Mouse (Mus musculus): ENCODE results near the gene Pofut2. TPM values are rescaled to one million over a fixed set of nuclear protein-coding genes. Genes with fewer than 3 reads are reported as not detected.

Pofut2 gene
- polyA plus RNA-seq, 1 experiment = 31.2 TPM

DNA sequence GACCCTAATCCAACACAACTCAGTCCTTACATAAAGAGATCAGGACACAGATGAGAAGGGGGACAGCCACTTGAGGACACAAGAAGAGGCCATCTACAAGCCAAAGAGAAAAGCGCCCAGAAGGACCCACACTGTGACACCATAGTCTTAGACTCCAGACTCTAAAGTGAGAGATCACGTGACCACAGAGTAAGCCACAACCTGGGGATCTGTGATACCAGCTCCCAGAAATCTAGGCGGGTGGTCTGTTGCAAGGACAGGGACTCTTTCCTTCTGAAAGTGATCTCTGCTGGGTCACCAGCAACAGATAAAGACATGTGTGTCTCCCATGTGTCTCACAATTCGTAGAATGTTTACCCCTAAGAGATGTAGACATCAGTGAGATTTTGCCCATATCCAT lies 34.6 kb upstream of the Pofut2 start:
- Histone ChIP-seq H3K4me3 (ENCODE audit: insufficient read depth, low read depth, low read length) (no peak overlapping the region), H3K27ac (replicated peaks; ENCODE audit: low read depth, low read length) (no peak overlapping the region), H3K4me1 (ENCODE audit: control insufficient read depth, insufficient read depth, insufficient read length, low read length) (peaks cover 3% of the 10 kb centered on the region; the same call in 1 of the 2 replicates)

GRCm38 (mm10) chr10:77225414-77225813 lies 33.6 kb upstream of the Pofut2 start:
- H3K27ac ChIP-seq (replicated peaks; ENCODE audit: low read depth, low read length) = no peak overlapping the region
- peaks cover 3% of the 10 kb centered on the region; the same call in 1 of the 2 replicates for H3K4me1 ChIP-seq (ENCODE audit: control insufficient read depth, insufficient read depth, insufficient read length, low read length)
- no peak overlapping the region for H3K4me3 ChIP-seq (ENCODE audit: insufficient read depth, low read depth, low read length)

- Histone ChIP-seq H3K4me3 (ENCODE audit: insufficient read depth, low read depth, low read length) (no peak overlapping the region), H3K27ac (replicated peaks; ENCODE audit: low read depth, low read length) (no peak overlapping the region), H3K4me1 (ENCODE audit: control insufficient read depth, insufficient read depth, insufficient read length, low read length) (peaks cover 3% of the 10 kb centered on the region; the same call in 1 of the 2 replicates)
Measured at GRCm38 (mm10) chr10:77225995-77226688, 32.9 kb upstream of the Pofut2 start.

- H3K4me3 ChIP-seq (ENCODE audit: insufficient read depth, low read depth, low read length) = no peak overlapping the region
- peaks cover 3% of the 10 kb centered on the region; the same call in 1 of the 2 replicates for H3K4me1 ChIP-seq (ENCODE audit: control insufficient read depth, insufficient read depth, insufficient read length, low read length)
- H3K27ac ChIP-seq (replicated peaks; ENCODE audit: low read depth, low read length) = no peak overlapping the region
Measured at GRCm38 (mm10) chr10:77226691-77227367, 32.2 kb upstream of the Pofut2 start.

DNA sequence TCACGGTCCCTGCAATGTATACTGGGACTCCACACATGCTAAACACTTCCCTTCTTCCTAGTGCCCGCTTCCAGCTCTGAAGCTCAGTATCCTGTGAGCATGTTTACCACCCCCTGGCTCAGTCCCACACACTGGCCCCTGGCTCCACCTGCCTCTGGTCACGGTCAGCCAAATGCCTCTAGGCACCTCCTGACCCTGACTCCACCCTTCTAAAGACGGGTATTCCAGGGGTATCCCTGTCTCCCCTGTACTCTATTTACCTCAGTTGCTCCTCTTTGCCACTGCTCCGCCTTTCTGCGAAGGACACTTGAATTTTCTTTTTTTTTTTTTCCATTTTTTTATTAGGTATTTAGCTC lies 31.7 kb upstream of the Pofut2 start:
- Histone ChIP-seq H3K4me1 (ENCODE audit: control insufficient read depth, insufficient read depth, insufficient read length, low read length) (peaks cover 3% of the 10 kb centered on the region; the same call in 1 of the 2 replicates), H3K27ac (replicated peaks; ENCODE audit: low read depth, low read length) (no peak overlapping the region), H3K4me3 (ENCODE audit: insufficient read depth, low read depth, low read length) (no peak overlapping the region)

DNA sequence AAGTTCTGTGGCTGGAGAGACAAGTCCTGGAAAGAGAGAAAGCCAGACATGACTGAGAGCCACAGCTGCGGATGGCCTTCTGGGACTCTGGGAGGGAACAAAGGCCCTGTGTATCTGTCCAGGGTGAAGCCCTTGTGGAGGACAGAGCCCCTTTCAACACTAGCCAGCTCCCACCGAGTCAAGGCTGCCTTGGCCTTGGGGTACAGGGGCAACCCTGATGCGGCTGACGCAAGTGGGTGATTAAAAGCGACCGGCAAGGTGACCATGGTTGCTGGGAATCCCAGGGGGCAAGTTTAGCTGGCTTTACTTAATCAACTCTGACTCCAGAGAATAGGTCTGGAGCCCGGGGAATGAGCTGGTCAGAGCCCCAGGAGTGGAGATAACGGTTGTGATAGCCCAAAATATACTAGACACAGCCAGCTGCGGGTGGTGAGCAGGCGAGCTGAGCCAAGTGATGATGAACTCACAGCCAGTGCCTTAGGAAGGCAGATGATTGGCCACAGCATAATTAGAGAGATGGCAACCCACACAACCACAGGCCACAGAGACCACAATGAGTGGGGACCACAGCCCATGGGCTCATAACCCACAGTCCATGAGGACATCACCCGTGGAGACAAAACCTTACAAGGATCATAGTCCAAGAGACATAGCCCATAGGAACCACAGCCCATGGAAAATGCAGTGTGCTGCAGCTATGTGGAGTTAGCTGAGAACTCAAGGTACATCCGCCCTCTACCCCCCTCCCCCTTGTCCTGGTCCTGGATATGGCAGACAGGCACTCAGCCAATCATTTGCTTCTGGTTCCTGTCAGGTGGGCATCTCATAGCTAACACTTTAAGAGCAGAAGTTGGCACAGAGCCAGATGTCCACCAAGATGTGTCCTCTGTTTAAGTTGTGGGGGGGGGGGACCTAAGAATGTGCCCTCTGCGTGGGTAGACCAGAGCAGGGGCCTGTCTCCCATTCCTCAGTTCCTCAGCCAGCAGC lies 29.1 kb upstream of the Pofut2 start:
- H3K4me3 ChIP-seq (ENCODE audit: insufficient read depth, low read depth, low read length) = no peak overlapping the region
- H3K27ac ChIP-seq (replicated peaks; ENCODE audit: low read depth, low read length) = no peak overlapping the region
- H3K4me1 ChIP-seq (ENCODE audit: control insufficient read depth, insufficient read depth, insufficient read length, low read length) = peaks cover 3% of the 10 kb centered on the region; the same call in 1 of the 2 replicates

- Histone ChIP-seq H3K27ac (replicated peaks; ENCODE audit: low read depth, low read length) (no peak overlapping the region), H3K4me1 (ENCODE audit: control insufficient read depth, insufficient read depth, insufficient read length, low read length) (no peaks in the 10 kb centered on the region), H3K4me3 (ENCODE audit: insufficient read depth, low read depth, low read length) (no peak overlapping the region)
Measured at GRCm38 (mm10) chr10:77231861-77232755, 26.9 kb upstream of the Pofut2 start.

DNA sequence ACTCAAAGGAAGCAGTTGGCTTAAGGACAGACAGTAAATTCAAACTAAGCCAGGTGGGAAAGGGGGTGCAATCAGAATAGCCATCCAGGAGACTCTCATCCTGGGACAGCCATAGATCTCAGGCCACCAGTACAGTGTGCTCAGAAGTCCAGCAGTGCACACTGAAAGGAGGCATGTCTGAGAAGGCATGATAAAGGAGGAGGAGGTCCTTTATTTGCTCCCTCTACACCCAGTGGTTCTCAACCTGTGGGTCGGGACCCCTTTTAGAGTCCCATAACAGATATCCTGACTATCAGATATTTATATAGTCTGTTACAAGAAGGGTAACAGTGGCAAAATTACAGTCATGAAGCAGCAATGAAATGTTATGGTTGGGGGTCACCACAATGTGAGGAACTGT lies 25.8 kb upstream of the Pofut2 start:
- Histone ChIP-seq H3K27ac (replicated peaks; ENCODE audit: low read depth, low read length) (no peak overlapping the region), H3K4me1 (ENCODE audit: control insufficient read depth, insufficient read depth, insufficient read length, low read length) (no peaks in the 10 kb centered on the region), H3K4me3 (ENCODE audit: insufficient read depth, low read depth, low read length) (no peak overlapping the region)

GRCm38 (mm10) chr10:77234991-77235616 lies 23.9 kb upstream of the Pofut2 start:
- Histone ChIP-seq H3K4me1 (ENCODE audit: control insufficient read depth, insufficient read depth, insufficient read length, low read length) (no peaks in the 10 kb centered on the region), H3K27ac (replicated peaks; ENCODE audit: low read depth, low read length) (no peak overlapping the region), H3K4me3 (ENCODE audit: insufficient read depth, low read depth, low read length) (no peak overlapping the region)

DNA sequence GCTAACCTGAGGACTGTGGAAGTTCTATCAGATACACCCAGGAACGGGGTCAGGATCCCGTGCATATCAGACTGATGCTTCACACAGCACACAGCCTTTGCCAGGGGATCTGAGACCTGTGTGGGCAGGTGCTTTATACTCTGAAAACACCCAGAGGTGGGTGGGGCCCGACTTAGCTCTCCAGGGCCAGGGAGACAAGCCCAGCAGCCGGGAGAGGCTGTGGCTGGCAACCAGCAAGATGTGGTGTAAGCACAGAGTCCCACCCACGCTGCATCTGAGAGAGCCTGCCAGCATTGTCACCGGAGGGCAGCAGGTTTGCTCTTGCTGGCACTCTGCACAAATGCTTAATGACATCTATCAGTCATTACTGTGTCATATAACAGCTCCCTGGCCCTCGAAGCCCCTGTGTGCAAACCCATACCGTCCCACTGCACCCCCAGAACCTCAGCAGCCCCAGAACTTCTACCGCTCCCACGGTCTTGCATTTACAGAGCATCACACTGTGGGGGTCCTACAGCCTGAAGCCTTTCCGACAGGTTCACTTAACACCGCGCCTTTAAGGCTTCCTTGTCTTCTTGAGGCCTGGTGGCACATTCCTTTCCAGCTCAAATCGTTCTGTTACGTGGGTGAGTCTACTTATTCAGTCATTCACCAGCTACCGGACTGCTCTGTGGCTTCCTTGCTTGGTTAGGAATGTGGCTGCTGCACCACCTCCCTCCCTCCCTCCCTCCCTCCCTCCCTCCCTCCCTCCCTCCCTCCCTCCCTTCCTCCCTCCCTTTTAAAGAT lies 21.0 kb upstream of the Pofut2 start:
- H3K4me1 ChIP-seq (ENCODE audit: control insufficient read depth, insufficient read depth, insufficient read length, low read length) = no peaks in the 10 kb centered on the region
- no peak overlapping the region for H3K4me3 ChIP-seq (ENCODE audit: insufficient read depth, low read depth, low read length)
- no peak overlapping the region for H3K27ac ChIP-seq (replicated peaks; ENCODE audit: low read depth, low read length)

- Histone ChIP-seq H3K4me1 (ENCODE audit: control insufficient read depth, insufficient read depth, insufficient read length, low read length) (peaks cover 3% of the 10 kb centered on the region; the same call in 1 of the 2 replicates), H3K27ac (replicated peaks; ENCODE audit: low read depth, low read length) (no peak overlapping the region), H3K4me3 (ENCODE audit: insufficient read depth, low read depth, low read length) (no peak overlapping the region)
Measured at GRCm38 (mm10) chr10:77240764-77241163, 18.3 kb upstream of the Pofut2 start.

- H3K27ac ChIP-seq (replicated peaks; ENCODE audit: low read depth, low read length) = no peak overlapping the region
- no peak overlapping the region for H3K4me3 ChIP-seq (ENCODE audit: insufficient read depth, low read depth, low read length)
- peaks cover 3% of the 10 kb centered on the region; the same call in 1 of the 2 replicates for H3K4me1 ChIP-seq (ENCODE audit: control insufficient read depth, insufficient read depth, insufficient read length, low read length)
Measured at GRCm38 (mm10) chr10:77242396-77242795, 16.6 kb upstream of the Pofut2 start.

- H3K27ac ChIP-seq (replicated peaks; ENCODE audit: low read depth, low read length) = no peak overlapping the region
- peaks cover 3% of the 10 kb centered on the region; the same call in 1 of the 2 replicates for H3K4me1 ChIP-seq (ENCODE audit: control insufficient read depth, insufficient read depth, insufficient read length, low read length)
- H3K4me3 ChIP-seq (ENCODE audit: insufficient read depth, low read depth, low read length) = no peak overlapping the region
Measured at GRCm38 (mm10) chr10:77242871-77243270, 16.1 kb upstream of the Pofut2 start.
